Mouse (Mus musculus) testis, adult 2 months (tissue): Measurements from ENCODE around the gene Dlgap1.

ENCODE experiments used
- CTCF ChIP-seq: fragments of 200-500 bp; IDR thresholded peaks from 2 replicates; pipeline ENCODE4 v1.5.1; 2012; ENCODE audit warnings: low read depth, mild to moderate bottlenecking, inconsistent platforms, low read length, moderate library complexity; ENCODE audit not compliant: control insufficient read depth, insufficient read depth, insufficient replicate concordance
- POLR2A ChIP-seq: fragments of 200-500 bp; IDR thresholded peaks from 2 replicates; pipeline ENCODE4 v1.6.1; 2012; ENCODE audit warnings: low read depth, mild to moderate bottlenecking, inconsistent platforms, low read length, moderate library complexity; ENCODE audit not compliant: control insufficient read depth

DNA sequence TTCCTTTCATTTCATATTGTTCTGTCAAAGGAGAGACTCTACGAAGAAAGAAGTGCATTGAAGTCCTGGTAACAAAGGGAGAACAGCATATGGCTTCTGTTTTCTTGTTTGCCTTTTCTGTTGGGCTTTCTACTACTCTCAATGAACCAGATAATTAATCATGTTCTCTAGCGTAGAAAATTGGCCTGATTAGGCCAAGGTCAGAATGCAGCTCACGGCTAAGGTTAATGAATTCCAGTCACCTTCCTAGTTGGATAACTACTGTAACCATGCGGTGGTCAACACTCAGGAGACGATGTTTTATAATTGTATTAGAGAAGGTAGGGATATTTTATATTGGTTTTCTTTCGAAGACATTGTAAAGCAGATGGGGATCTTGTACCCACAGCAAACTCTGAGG lies 279.4 kb downstream of the Dlgap1 start:
- no peak for TF ChIP-seq CTCF
- no peak for TF ChIP-seq POLR2A
